Mouse (Mus musculus): ENCODE results near the gene Oxct1. TPM values are rescaled to one million over a fixed set of nuclear protein-coding genes. Genes with fewer than 3 reads are reported as not detected.

The Oxct1 gene
- total RNA-seq, 2 experiments from 2014 or later = 167 to 192 TPM

GRCm38 (mm10) chr15:4027671-4028410, 1.7 kb downstream of the Oxct1 start:
- no peak for DNase-seq (ENCODE audit: low spot score in 2 of 2)

DNA sequence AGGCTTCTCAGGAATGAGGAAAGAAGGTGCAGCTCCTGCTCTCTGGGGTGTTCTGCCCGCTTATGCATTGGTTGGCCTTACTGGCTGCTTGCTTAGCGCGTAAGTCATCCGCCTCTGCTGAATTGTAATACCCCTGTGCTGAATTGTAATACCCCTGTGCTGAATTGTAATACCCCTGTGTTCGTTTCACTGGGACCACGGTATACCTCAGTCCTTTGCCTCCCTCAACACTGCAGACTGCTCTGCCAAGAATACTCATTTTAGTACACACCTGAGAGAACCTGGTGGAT, 2.2 kb downstream of the Oxct1 start:
- no peak for DNase-seq (ENCODE audit: low spot score in 2 of 2)

- DNase-seq (ENCODE audit: low spot score in 2 of 2) = no peak
Measured at GRCm38 (mm10) chr15:4028960-4029359, 2.8 kb downstream of the Oxct1 start.

- no peak for DNase-seq (ENCODE audit: low spot score in 2 of 2)
Measured at GRCm38 (mm10) chr15:4033168-4034004, 7.2 kb downstream of the Oxct1 start.

- DNase-seq (ENCODE audit: low spot score in 2 of 2) = no peak
Measured at GRCm38 (mm10) chr15:4042423-4042822, 16.2 kb downstream of the Oxct1 start.

- DNase-seq (ENCODE audit: low spot score in 2 of 2) = no peak
Measured at GRCm38 (mm10) chr15:4043032-4043471, 16.9 kb downstream of the Oxct1 start.

DNA sequence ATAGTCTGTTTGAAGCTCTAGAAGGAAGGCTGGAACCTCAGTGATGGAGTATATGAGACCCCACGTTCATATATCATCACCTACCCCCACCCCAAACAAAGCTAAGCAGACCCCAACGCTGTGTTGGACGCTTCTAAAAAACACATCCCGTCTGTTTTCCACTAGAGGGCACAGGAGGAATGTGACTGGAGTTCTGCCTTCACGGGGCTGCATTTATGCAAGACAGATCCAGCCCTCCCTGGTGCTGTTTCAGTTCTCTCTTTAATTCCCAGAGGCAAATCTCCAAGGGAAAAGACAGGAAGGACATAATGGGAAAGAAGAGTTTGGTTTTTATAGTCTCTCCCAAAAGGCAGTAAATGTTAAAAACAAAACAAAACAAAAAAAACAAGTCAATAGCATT, 30.4 kb downstream of the Oxct1 start:
- no peak for DNase-seq (ENCODE audit: low spot score in 2 of 2)

GRCm38 (mm10) chr15:4063574-4063973, 37.4 kb downstream of the Oxct1 start:
- peak in 1 of 2 experiments; percentile 3 for DNase-seq (ENCODE audit: low spot score in 2 of 2)

DNA sequence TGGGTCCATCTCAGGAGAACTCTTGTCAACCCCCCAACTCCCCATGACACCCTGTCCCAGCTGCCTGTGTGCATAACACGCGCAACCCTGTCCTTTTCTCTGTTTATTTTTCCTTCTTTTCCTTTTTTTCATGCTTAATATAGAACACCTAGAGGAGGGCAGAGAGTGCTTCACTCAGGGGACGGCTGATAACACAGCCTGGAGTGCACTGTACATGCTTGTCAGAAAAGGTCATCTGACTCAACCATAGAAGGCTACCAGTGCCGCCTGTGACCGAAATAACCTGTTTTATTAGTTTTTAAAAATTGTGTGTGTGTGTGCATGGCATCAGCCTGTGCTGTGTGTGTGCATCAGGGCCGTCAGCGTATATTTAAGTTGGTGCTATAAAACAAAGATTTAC, 37.8 kb downstream of the Oxct1 start:
- DNase-seq (ENCODE audit: low spot score in 2 of 2) = no peak

- DNase-seq (ENCODE audit: low spot score in 2 of 2) = no peak
Measured at GRCm38 (mm10) chr15:4064694-4065093, 38.5 kb downstream of the Oxct1 start.

DNA sequence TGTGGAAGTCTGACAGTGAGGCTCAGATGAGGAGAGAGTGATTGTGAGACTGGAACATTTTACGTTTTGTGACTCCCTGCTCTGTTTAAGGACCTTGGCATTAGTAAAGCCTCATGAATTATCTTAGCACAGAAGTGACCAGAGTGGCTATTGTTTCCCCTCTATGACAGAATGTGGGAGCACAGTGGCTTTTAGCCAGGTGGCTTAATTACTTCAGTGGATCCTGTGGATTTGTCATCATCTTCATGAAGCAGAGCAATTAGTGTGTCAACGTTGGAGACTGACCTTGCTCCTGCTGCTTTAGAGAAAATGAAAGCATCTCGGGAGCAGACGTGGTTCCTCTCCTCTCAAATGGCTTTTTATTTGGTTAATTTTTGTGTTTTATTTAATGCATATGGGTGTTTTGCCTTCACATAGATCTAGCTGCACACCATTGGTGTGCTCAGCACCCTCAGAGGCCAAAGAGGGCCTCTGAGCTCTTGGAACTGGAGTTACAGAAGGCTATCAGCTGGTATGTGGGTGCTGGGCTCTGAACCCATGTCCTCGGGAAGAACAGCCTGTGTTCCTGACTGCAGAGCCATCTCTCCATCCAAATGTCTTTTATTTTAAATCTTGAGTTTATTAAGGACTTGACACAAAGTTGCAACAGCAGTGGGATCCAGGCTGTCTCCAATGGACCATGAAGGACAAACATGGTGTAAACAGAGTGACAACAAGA, 41.2 kb downstream of the Oxct1 start:
- DNase-seq (ENCODE audit: low spot score in 2 of 2) = no peak

- DNase-seq (ENCODE audit: low spot score in 2 of 2) = no peak
Measured at GRCm38 (mm10) chr15:4077978-4078377, 51.8 kb downstream of the Oxct1 start.

DNA sequence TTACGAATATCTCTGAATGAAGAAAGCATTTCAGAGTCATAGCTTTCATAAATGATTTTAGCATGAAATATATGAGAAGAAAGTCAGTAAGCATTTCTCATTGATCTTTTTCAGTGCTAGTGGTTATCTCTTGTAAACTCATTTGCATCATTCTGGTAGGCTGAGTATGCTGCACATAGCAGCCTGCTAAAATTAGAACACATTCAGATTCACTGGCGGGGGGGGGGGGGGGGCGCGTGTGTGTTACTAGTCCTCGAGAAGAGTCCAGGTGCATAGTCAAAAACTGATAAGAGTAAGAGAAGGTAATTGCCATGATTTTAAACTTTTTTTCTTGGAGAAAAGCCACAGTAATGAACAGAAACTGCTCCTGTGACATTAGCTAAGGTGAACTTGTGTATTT, 52.6 kb downstream of the Oxct1 start:
- DNase-seq (ENCODE audit: low spot score in 2 of 2) = no peak

- no peak for DNase-seq (ENCODE audit: low spot score in 2 of 2)
Measured at GRCm38 (mm10) chr15:4079425-4080189, 53.4 kb downstream of the Oxct1 start.

- no peak for DNase-seq (ENCODE audit: low spot score in 2 of 2)
Measured at GRCm38 (mm10) chr15:4085600-4086384, 59.6 kb downstream of the Oxct1 start.

DNA sequence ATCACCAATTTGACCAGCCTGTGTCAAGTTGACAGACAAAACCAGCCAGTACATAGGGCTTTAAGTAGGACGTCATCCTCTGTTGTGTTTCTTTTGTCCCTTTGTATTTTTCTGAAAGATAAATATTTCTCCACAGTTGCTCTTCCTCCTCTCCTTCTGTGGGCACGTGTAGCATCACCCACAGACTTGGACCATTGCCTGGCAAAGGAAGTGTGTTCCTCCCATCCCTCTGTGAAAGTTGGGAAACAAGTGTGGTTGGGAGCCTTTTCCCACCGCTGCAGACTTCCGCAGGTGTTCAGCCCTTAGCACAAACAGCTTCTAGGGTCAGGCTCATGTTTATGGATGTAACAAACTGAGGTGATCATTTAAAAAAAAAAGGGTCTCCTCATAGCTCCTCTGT, 61.3 kb downstream of the Oxct1 start:
- no peak for DNase-seq (ENCODE audit: low spot score in 2 of 2)

DNA sequence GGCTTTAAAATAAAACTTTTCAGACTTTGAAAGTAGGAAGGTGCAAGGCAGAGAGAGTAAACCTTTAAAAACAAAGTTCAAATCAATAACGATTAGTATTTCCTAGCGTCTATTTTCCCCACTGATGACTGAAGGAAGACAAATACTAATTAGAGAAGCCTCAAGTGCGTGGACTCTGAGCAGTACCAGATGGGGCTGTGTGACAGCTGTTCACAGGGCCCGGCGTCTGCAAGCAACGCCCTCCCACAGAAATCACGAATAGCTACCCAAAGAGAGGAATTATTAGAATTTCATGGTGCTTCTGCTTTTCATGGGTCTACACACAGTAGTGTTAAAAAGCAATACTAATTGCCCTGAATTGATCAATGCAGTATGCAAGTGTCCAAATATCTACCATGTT, 61.7 kb downstream of the Oxct1 start:
- no peak for DNase-seq (ENCODE audit: low spot score in 2 of 2)

- DNase-seq (ENCODE audit: low spot score in 2 of 2) = no peak
Measured at GRCm38 (mm10) chr15:4090601-4091000, 64.4 kb downstream of the Oxct1 start.

DNA sequence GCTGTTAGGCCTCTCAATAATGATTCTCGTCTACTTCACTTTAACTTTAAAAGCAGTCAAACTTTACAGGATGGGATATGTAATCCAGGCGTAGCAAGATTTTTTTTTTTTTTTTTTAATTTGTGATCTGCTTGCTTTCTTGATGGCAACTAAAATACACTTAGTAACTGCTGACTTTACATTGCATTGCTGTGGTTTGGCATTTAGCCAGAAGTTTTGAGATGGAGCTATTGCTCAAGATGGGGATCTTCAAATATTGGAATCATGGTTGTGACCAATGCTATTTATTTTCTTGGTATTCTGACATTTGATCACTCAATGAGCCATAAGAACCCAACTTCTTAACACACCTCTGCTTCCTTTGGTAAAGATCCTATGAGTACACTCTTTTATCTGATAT, 66.4 kb downstream of the Oxct1 start:
- no peak for DNase-seq (ENCODE audit: low spot score in 2 of 2)

DNA sequence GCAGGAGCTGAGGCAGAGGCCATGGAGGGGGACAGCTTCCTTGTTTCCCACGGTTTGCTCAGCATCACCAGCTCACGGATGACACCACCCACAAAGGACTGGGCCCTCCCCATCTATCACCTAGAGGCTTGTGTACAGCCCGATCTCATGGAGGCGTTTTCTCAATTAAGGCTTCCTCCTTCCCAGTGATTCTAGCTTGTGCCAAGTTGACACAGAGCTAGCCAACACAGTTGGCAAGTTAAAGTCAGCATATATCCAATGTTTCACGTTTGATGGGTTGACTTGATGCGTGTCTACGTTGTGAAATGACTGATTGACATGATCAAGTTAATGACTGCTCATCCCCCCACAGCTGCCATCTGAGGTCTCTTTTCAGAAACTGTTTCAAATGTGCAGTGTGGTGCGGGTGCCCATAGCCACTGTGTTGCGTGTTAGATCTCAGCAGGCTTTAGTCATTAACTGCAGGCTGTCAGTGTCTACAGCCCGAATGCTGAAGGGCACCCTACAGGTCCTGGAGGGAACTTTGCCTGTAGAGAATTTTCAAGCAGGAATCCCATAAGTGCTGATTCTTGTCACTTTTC, 74.2 kb downstream of the Oxct1 start:
- no peak for DNase-seq (ENCODE audit: low spot score in 2 of 2)
